Mouse (Mus musculus) intestine, postnatal 0 days (tissue): ENCODE data around the gene Rpl21. TPM values are rescaled to one million over a fixed set of nuclear protein-coding genes. Genes with fewer than 3 reads are reported as not detected.
"Not testable (repeated sequence)": the region's sequence is repeated elsewhere in the genome, so short reads cannot be mapped to it uniquely, and the experiment has no call there.

ENCODE experiments used
- ATAC-seq: fragments of 200-750 bp; cut with Nextera tagmentation; 2 replicates; pipeline ENCODE4 v1.8.0; 2017; ENCODE audit warnings: mild to moderate bottlenecking, moderate TSS enrichment, moderate library complexity
- H3K27ac ChIP-seq: fragments of 300-500 bp; sonication (generic); 2 replicates; pipeline ENCODE4 v1.5.1; 2014; ENCODE audit warnings: mild to moderate bottlenecking, low read depth, low read length, moderate library complexity
- H3K27me3 ChIP-seq: fragments of 300-500 bp; sonication (generic); replicated peaks from 2 replicates; pipeline ENCODE4 v1.6.1; 2014; ENCODE audit warnings: low read length, mixed read lengths; ENCODE audit not compliant: control insufficient read depth, insufficient read depth
- H3K36me3 ChIP-seq: fragments of 300-500 bp; sonication (generic); 2 replicates; pipeline ENCODE4 v1.6.1; 2014; ENCODE audit warnings: mild to moderate bottlenecking, moderate library complexity; ENCODE audit not compliant: control insufficient read depth, insufficient read depth
- H3K4me1 ChIP-seq: fragments of 300-500 bp; sonication (generic); replicated peaks from 2 replicates; pipeline ENCODE4 v1.6.1; 2014; ENCODE audit warnings: antibody characterized with exemption, low read length, mixed read lengths; ENCODE audit not compliant: control insufficient read depth, insufficient read depth
- H3K4me2 ChIP-seq: fragments of 300-500 bp; sonication (generic); replicated peaks from 2 replicates; pipeline ENCODE4 v1.6.1; 2014; ENCODE audit warnings: low read depth, mild to moderate bottlenecking, moderate library complexity
- H3K4me3 ChIP-seq: fragments of 300-500 bp; sonication (generic); 2 replicates; pipeline ENCODE4 v1.5.1; 2014; ENCODE audit warnings: low read depth, low read length
- H3K9ac ChIP-seq: fragments of 300-500 bp; sonication (generic); 2 replicates; pipeline ENCODE4 v1.6.1; 2014; ENCODE audit warnings: mild to moderate bottlenecking, low read depth, low read length
- H3K9me3 ChIP-seq: fragments of 300-500 bp; sonication (generic); 2 replicates; pipeline ENCODE4 v1.6.1; 2016; ENCODE audit warnings: mixed run types; ENCODE audit not compliant: control insufficient read depth
- CTCF ChIP-seq: sonication (generic); IDR thresholded peaks from 2 replicates; pipeline ENCODE4 v1.5.1; 2016; ENCODE audit warnings: low read depth, mild to moderate bottlenecking, control low read depth, antibody characterized with exemption, moderate library complexity
- WGBS: fragments of 180-500 bp; shearing (Covaris S2); extraction: QIAGEN DNeasy Blood & Tissue Kit; methylation state at CpG from one replicate; pipeline ENCODE4 v1.1.7; 2014; 5-methylcytosine and 5-hydroxymethylcytosine counted together
- polyA plus RNA-seq: library from polyadenylated mRNA; unstranded; fragments of >200 nt; fragmentation: Nextera tagmentation; extraction: Ambion mirVana; gene quantifications from 2 replicates; pipeline ENCODE4 v1.2.1, GENCODE M21; 2015

The Rpl21 gene
- polyA plus RNA-seq, 1 experiment from 2014 or later: 426 TPM

- peak overlapping the region; percentile 48 for H3K4me2 ChIP-seq
- H3K9ac ChIP-seq: 0 out of 2 replicates have a peak overlapping the region, but pooled peaks have one; percentile 7
- H3K9me3 ChIP-seq: no peaks in the 10 kb centered on the region
- no peak overlapping the region; the same call in 1 of the 2 replicates for H3K4me3 ChIP-seq
- no peak for ATAC-seq
- WGBS: 7% methylated on average over 19 of the region's 19 CpGs
- H3K4me1 ChIP-seq: 0 out of 2 replicates have a peak, but pooled peaks cover 2% of the 10 kb centered on the region
- TF ChIP-seq CTCF: no peak
- no peaks in the 10 kb centered on the region for H3K27me3 ChIP-seq
- H3K27ac ChIP-seq: peak overlapping the region; percentile 28; the same call in 1 of the 2 replicates
- H3K36me3 ChIP-seq: no peaks in the 10 kb centered on the region
Measured at GRCm38 (mm10) chr5:146867246-146867945, 34.7 kb downstream of the Rpl21 start.

GRCm38 (mm10) chr5:146867946-146868314 lies 35.2 kb downstream of the Rpl21 start:
- no peak for TF ChIP-seq CTCF
- no peak for ATAC-seq
- Histone ChIP-seq H3K4me2 (peak overlapping the region; percentile 48; the same call in 1 of the 2 replicates), H3K4me3 (no peak overlapping the region), H3K36me3 (no peaks in the 10 kb centered on the region), H3K9ac (no peak overlapping the region), H3K9me3 (no peaks in the 10 kb centered on the region), H3K4me1 (0 out of 2 replicates have a peak, but pooled peaks cover 2% of the 10 kb centered on the region), H3K27me3 (no peaks in the 10 kb centered on the region), H3K27ac (0 out of 2 replicates have a peak overlapping the region, but pooled peaks have one; percentile 28)
- WGBS: 32% methylated on average over 4 of the region's 4 CpGs

GRCm38 (mm10) chr5:146872981-146873631 lies 40.4 kb downstream of the Rpl21 start:
- no peak for TF ChIP-seq CTCF
- 55% methylated on average over 5 of the region's 5 CpGs for WGBS
- H3K27ac ChIP-seq: no peak overlapping the region

GRCm38 (mm10) chr5:146876024-146876423 lies 43.3 kb downstream of the Rpl21 start:
- no peak for ATAC-seq
- Histone ChIP-seq H3K9me3 (no peaks in the 10 kb centered on the region), H3K27me3 (no peaks in the 10 kb centered on the region), H3K27ac (no peak overlapping the region), H3K4me1 (no peaks in the 10 kb centered on the region), H3K36me3 (no peaks in the 10 kb centered on the region), H3K9ac (no peak overlapping the region), H3K4me2 (no peak overlapping the region), H3K4me3 (no peak overlapping the region)
- no peak for TF ChIP-seq CTCF
- 70% methylated on average over 2 of the region's 2 CpGs for WGBS

More at GRCm38 (mm10) chr5:146872981-146873631, 40.4 kb downstream of the Rpl21 start:
- Histone ChIP-seq H3K9me3 (no peaks in the 10 kb centered on the region), H3K4me3 (no peak overlapping the region), H3K9ac (no peak overlapping the region), H3K36me3 (no peaks in the 10 kb centered on the region), H3K4me1 (no peaks in the 10 kb centered on the region), H3K4me2 (no peak overlapping the region), H3K27me3 (no peaks in the 10 kb centered on the region)
- ATAC-seq: peak; percentile 78

GRCm38 (mm10) chr5:146877882-146878281 lies 45.2 kb downstream of the Rpl21 start:
- H3K27me3 ChIP-seq, ATAC-seq, H3K36me3 ChIP-seq, H3K4me3 ChIP-seq, H3K9ac ChIP-seq, H3K4me1 ChIP-seq, H3K9me3 ChIP-seq, H3K4me2 ChIP-seq, H3K27ac ChIP-seq: not testable (repeated sequence)
- WGBS: 80% methylated on average over 4 of the region's 6 CpGs

GRCm38 (mm10) chr5:146882261-146882660 lies 49.6 kb downstream of the Rpl21 start:
- no peak for TF ChIP-seq CTCF
- H3K4me3 ChIP-seq: no peak overlapping the region
- H3K9ac ChIP-seq: no peak overlapping the region
- H3K36me3 ChIP-seq: no peaks in the 10 kb centered on the region
- no peaks in the 10 kb centered on the region for H3K4me1 ChIP-seq
- no peaks in the 10 kb centered on the region for H3K27me3 ChIP-seq
- H3K27ac ChIP-seq: no peak overlapping the region
- H3K4me2 ChIP-seq: no peak overlapping the region
- H3K9me3 ChIP-seq: no peaks in the 10 kb centered on the region
- ATAC-seq: no peak
- WGBS: 83% methylated on average over 6 of the region's 6 CpGs
